Mouse (Mus musculus) lung, embryonic 14.5 days (tissue): ENCODE results near the gene Cd200r3. TPM values are rescaled to one million over a fixed set of nuclear protein-coding genes. Genes with fewer than 3 reads are reported as not detected.

ENCODE experiments used
- ATAC-seq: fragments of 200-750 bp; cut with Nextera tagmentation; 2 replicates; pipeline ENCODE4 v1.8.0; 2017; ENCODE audit warnings: mild to moderate bottlenecking, moderate TSS enrichment, moderate library complexity; ENCODE audit not compliant: insufficient read depth
- DNase-seq: peaks from one replicate; pipeline ENCODE4 v3.0.0-alpha.2; 2015
- H3K27ac ChIP-seq: fragments of 300-500 bp; sonication (generic); 2 replicates; pipeline ENCODE4 v1.5.1; 2014; ENCODE audit warnings: low read depth, mild to moderate bottlenecking, moderate library complexity
- H3K27me3 ChIP-seq: fragments of 300-500 bp; sonication (generic); 2 replicates; pipeline ENCODE4 v1.6.1; 2014; ENCODE audit warnings: low read length, control low read depth; ENCODE audit not compliant: insufficient read depth
- H3K36me3 ChIP-seq: fragments of 300-500 bp; sonication (generic); 2 replicates; pipeline ENCODE4 v1.6.1; 2014; ENCODE audit warnings: control low read depth; ENCODE audit not compliant: insufficient read depth
- H3K4me1 ChIP-seq: fragments of 300-500 bp; sonication (generic); 2 replicates; pipeline ENCODE4 v1.6.1; 2014; ENCODE audit warnings: antibody characterized with exemption, control low read depth; ENCODE audit not compliant: insufficient read depth
- H3K4me2 ChIP-seq: fragments of 300-500 bp; sonication (generic); 2 replicates; pipeline ENCODE4 v1.6.1; 2014; ENCODE audit warnings: mild to moderate bottlenecking
- H3K4me3 ChIP-seq: fragments of 300-500 bp; sonication (generic); 2 replicates; pipeline ENCODE4 v1.5.1; 2014; ENCODE audit warnings: low read depth, low read length
- H3K9ac ChIP-seq: fragments of 300-500 bp; sonication (generic); 2 replicates; pipeline ENCODE4 v1.6.1; 2014
- H3K9me3 ChIP-seq: fragments of 300-500 bp; sonication (generic); 2 replicates; pipeline ENCODE4 v1.6.1; 2016; ENCODE audit warnings: low read depth, low read length, control low read depth
- CTCF ChIP-seq: IDR thresholded peaks from 2 replicates; pipeline ENCODE4 v1.5.1; 2016; ENCODE audit warnings: antibody characterized with exemption, low read depth
- WGBS: fragments of 180-500 bp; shearing (Covaris S2); extraction: QIAGEN DNeasy Blood & Tissue Kit; methylation state at CpG from one replicate; pipeline ENCODE4 v1.1.7; 2014; 5-methylcytosine and 5-hydroxymethylcytosine counted together
- polyA plus RNA-seq: library from polyadenylated mRNA; unstranded; fragments of >200 nt; fragmentation: Nextera tagmentation; extraction: Ambion mirVana; gene quantifications from 2 replicates; pipeline ENCODE4 v1.2.1, GENCODE M21; 2014

Cd200r3 gene
- polyA plus RNA-seq, 1 experiment from 2014 or later = 0.26 TPM

DNA sequence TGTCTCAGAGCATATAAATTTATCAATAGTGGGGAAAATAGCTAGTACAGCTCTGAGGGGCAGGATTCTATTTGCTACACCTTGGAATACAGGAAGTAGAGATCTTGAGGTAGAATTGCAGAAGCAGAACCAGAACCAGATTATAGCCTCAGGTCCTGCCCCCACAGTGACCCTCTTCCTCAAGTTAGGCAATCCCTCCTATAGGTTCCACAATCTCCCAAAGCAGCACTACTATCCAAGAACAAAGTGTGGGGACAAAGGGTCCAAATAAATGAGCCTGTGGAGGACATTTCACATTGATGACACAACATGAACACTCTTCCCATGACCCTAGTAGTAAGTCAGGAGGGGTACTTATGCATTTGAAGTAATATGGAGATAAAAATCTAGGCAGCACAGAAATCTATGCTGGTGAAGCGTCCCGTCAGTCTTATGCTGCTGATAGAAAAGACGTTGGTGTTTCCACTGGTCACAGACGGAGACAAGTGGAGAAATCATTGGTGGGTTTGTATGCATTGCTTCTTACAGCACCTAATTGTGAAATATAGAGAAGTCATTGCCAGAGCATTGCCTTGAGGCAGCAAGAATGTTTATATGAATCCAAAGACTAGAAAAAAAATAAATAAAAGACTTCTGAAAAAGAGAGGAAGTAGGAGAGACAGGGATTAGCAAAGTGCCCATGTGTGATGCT, 45.3 kb downstream of the Cd200r3 start:
- no peak for ATAC-seq
- H3K27me3 ChIP-seq = no peaks in the 10 kb centered on the region
- DNase-seq = no peak
- no peaks in the 10 kb centered on the region for H3K36me3 ChIP-seq
- no peak overlapping the region for H3K9ac ChIP-seq
- H3K4me2 ChIP-seq = no peak overlapping the region
- H3K4me3 ChIP-seq = no peak overlapping the region
- WGBS = 69% methylated on average over 4 of the region's 4 CpGs
- H3K4me1 ChIP-seq = no peaks in the 10 kb centered on the region
- H3K9me3 ChIP-seq = no peaks in the 10 kb centered on the region
- H3K27ac ChIP-seq = no peak overlapping the region
- no peak for TF ChIP-seq CTCF

DNA sequence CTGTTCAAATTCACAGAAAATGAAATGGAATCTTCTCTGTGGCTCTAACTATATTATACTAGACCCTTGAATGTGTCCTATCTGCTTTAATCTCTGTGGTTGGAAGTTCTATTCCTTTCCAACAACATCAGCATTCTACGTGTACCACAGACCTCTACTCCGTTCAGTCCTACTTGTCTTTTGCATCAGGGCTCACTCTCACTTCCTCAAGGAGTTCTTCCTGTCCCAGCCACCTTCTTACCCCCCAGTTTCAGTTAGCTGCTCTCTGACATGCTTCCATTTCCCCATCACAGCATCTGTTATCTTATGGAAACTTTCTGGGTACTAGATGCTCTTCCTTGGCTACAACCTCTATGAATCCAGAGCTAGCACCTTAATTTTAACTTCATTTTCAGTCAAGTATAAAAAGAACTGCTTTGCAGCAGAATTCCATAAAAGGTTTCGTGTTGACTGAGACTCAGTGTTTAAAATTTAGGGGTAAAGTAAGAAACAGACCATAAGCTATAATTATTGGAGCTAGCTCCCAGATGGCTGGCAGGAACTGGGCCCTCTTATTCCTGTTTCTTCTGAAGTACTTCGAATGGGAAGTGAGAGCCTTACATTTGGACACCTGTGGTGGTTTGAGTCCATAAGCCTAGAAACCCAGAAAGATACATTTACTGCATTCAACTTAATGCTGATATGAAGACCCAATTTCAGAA, 50.0 kb downstream of the Cd200r3 start:
- ATAC-seq = no peak

DNA sequence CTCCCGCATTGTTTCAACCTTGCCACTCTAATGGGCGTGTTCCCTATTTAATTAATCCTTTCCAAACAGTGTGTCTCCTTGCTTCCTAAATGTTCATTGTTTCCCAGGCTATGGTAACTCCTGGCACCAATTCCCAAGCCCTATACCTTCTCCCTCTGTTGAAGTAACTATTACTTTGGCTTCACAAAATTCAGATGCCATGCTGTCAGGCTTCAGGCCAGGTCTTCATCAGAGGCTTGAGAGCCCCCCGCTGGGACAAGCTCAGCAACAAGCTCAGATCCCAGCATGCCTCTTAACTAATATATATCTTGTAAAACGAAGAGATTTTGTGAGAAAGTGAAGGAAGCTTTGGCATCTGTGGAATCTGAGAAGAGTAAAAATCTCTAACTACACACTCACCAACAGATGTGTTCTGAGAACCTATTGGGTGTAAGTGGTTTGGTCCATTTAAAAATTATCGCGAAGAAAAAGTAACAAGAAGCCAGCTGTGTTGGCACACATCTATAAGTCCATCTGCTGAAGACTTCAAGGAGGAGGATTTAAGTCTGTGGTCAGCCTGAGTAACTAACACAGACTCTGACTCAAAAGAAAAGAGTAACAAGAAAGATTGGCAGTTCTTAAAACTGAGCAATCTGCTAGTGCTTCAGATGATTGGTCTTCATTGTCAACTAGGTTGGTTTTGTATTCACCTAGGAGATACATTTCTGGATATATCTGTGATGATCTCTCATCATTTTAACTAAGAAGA, 50.9 kb downstream of the Cd200r3 start:
- H3K4me1 ChIP-seq = no peaks in the 10 kb centered on the region
- H3K27ac ChIP-seq = no peak overlapping the region
- WGBS = 76% methylated on average over 6 of the region's 6 CpGs
- TF ChIP-seq CTCF = no peak
- DNase-seq (no peak), ATAC-seq (no peak)
- no peak overlapping the region for H3K4me2 ChIP-seq
- H3K36me3 ChIP-seq = no peaks in the 10 kb centered on the region
- H3K9ac ChIP-seq = no peak overlapping the region
- no peaks in the 10 kb centered on the region for H3K27me3 ChIP-seq
- no peaks in the 10 kb centered on the region for H3K9me3 ChIP-seq
- no peak overlapping the region for H3K4me3 ChIP-seq

More for the DNA sequence above, 50.0 kb downstream of the Cd200r3 start:
- H3K27ac ChIP-seq = no peak overlapping the region
- no peak overlapping the region for H3K4me2 ChIP-seq
- no peaks in the 10 kb centered on the region for H3K9me3 ChIP-seq
- no peaks in the 10 kb centered on the region for H3K27me3 ChIP-seq
- H3K4me1 ChIP-seq = no peaks in the 10 kb centered on the region
- no peaks in the 10 kb centered on the region for H3K36me3 ChIP-seq
- TF ChIP-seq CTCF = no peak
- no peak for DNase-seq
- no peak overlapping the region for H3K4me3 ChIP-seq
- H3K9ac ChIP-seq = no peak overlapping the region
- WGBS = 83% methylated on average over 4 of the region's 4 CpGs

GRCm38 (mm10) chr16:44995111-44995510, 51.6 kb downstream of the Cd200r3 start:
- no peak for DNase-seq
- no peaks in the 10 kb centered on the region for H3K4me1 ChIP-seq
- H3K27me3 ChIP-seq = no peaks in the 10 kb centered on the region
- H3K4me3 ChIP-seq = no peak overlapping the region
- no peak for TF ChIP-seq CTCF
- 67% methylated on average over 1 of the region's 1 CpGs for WGBS
- no peak overlapping the region for H3K27ac ChIP-seq
- H3K4me2 ChIP-seq = no peak overlapping the region
- H3K9ac ChIP-seq = no peak overlapping the region
- no peaks in the 10 kb centered on the region for H3K9me3 ChIP-seq
- ATAC-seq = no peak
- H3K36me3 ChIP-seq = no peaks in the 10 kb centered on the region

- no peaks in the 10 kb centered on the region for H3K27me3 ChIP-seq
- ATAC-seq = no peak
- 79% methylated on average over 1 of the region's 1 CpGs for WGBS
- H3K36me3 ChIP-seq = no peaks in the 10 kb centered on the region
- H3K4me3 ChIP-seq = no peak overlapping the region
- H3K27ac ChIP-seq = no peak overlapping the region
- H3K4me2 ChIP-seq = no peak overlapping the region
- DNase-seq = no peak
- no peaks in the 10 kb centered on the region for H3K9me3 ChIP-seq
- TF ChIP-seq CTCF = no peak
- no peaks in the 10 kb centered on the region for H3K4me1 ChIP-seq
- no peak overlapping the region for H3K9ac ChIP-seq
Observed at GRCm38 (mm10) chr16:44996701-44997100, 53.2 kb downstream of the Cd200r3 start.

DNA sequence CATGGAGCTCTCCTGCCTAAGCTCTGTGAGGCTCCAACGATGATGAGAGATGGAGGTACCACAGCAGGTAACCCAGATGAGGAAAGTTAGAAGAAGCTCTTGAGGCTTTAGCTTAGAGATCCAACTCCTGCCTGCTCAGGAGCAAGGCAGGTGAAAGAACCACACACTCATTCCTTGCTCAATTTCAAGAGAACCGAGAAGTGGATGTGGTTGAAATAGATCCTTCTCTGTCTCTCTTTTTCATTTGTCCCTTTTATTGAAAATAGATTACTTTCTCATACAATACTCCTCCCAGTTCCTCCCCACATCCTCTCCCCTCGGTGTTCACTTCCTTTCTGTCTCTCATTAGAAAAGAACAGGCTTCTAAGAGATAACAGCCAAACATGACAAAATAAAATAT, 56.1 kb downstream of the Cd200r3 start:
- H3K27me3 ChIP-seq = no peaks in the 10 kb centered on the region
- no peaks in the 10 kb centered on the region for H3K36me3 ChIP-seq
- no peak for TF ChIP-seq CTCF
- H3K4me2 ChIP-seq = no peak overlapping the region
- H3K9me3 ChIP-seq = no peaks in the 10 kb centered on the region
- H3K4me1 ChIP-seq = no peaks in the 10 kb centered on the region
- no peak for DNase-seq
- WGBS = 52% methylated on average over 3 of the region's 3 CpGs
- ATAC-seq = no peak
- H3K9ac ChIP-seq = no peak overlapping the region
- H3K27ac ChIP-seq = no peak overlapping the region
- H3K4me3 ChIP-seq = no peak overlapping the region

DNA sequence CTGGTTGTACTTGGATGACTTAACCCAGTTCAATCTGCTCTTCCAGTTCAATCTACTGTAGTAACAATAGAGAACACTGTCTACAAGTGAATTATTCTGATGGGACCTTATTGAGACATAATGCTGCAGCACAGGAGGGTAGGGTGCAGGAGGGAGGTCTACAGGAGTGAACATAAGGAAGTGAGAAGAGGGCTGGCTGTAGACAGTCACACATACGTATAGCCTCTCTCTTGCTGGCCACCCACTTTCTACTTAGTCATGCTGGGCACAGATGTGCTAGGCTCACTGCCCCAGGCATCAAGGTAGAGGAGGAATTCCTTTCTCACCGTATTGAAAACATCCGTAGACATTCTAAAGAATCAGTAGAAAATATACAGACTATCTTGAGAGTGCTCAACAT, 61.0 kb downstream of the Cd200r3 start:
- H3K36me3 ChIP-seq = no peaks in the 10 kb centered on the region
- H3K4me1 ChIP-seq = no peaks in the 10 kb centered on the region
- no peaks in the 10 kb centered on the region for H3K27me3 ChIP-seq
- no peaks in the 10 kb centered on the region for H3K9me3 ChIP-seq
- 78% methylated on average over 3 of the region's 3 CpGs for WGBS
- DNase-seq (no peak), ATAC-seq (no peak)
- no peak overlapping the region for H3K4me2 ChIP-seq
- H3K9ac ChIP-seq = no peak overlapping the region
- no peak for TF ChIP-seq CTCF
- no peak overlapping the region for H3K27ac ChIP-seq
- no peak overlapping the region for H3K4me3 ChIP-seq
